Mouse (Mus musculus): Measurements from ENCODE around the gene Dlg1. TPM values are rescaled to one million over a fixed set of nuclear protein-coding genes. Genes with fewer than 3 reads are reported as not detected.

Dlg1 gene
- polyA plus RNA-seq, 1 experiment from 2014 or later, result 33.0 TPM

DNA sequence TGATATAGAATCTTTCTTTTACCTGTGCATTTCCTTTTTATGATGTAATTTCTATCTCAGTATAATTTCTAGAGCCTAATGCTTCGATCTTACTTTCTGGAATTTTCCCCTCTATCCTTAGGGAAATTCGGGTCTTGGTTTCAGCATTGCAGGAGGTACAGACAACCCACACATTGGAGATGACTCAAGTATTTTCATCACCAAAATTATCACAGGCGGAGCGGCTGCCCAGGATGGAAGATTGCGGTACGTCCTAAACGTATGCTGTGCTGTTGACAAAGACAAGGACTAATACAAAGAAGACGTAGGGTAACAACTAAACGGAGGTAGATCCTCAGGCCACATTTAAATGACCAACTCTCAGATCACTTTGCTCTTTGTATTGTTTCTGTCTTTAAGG lies 126.8 kb downstream of the Dlg1 start:
- Histone ChIP-seq H3K9ac (no peak overlapping the region), H3K4me1 (no peaks in the 10 kb centered on the region), H3K9me3 (no peaks in the 10 kb centered on the region), H3K4me2 (no peak overlapping the region), H3K36me3 (peaks cover 26% of the 10 kb centered on the region), H3K4me3 (no peak overlapping the region), H3K27ac (no peak overlapping the region), H3K27me3 (no peaks in the 10 kb centered on the region)
- WGBS, result 93% methylated on average over 9 of the region's 9 CpGs
- ATAC-seq (ENCODE audit: insufficient number of reproducible peaks, insufficient read depth, low FRiP score, low TSS enrichment, low read depth), result no peak

- Histone ChIP-seq H3K27ac (no peak overlapping the region), H3K9ac (no peak overlapping the region), H3K27me3 (no peaks in the 10 kb centered on the region), H3K9me3 (no peaks in the 10 kb centered on the region), H3K4me2 (no peak overlapping the region), H3K36me3 (peaks cover 43% of the 10 kb centered on the region), H3K4me1 (no peaks in the 10 kb centered on the region), H3K4me3 (no peak overlapping the region)
- no peak for ATAC-seq (ENCODE audit: insufficient number of reproducible peaks, insufficient read depth, low FRiP score, low TSS enrichment, low read depth)
- 66% methylated on average over 3 of the region's 3 CpGs for WGBS
Measured at GRCm38 (mm10) chr16:31803644-31804043, 140.4 kb downstream of the Dlg1 start.

DNA sequence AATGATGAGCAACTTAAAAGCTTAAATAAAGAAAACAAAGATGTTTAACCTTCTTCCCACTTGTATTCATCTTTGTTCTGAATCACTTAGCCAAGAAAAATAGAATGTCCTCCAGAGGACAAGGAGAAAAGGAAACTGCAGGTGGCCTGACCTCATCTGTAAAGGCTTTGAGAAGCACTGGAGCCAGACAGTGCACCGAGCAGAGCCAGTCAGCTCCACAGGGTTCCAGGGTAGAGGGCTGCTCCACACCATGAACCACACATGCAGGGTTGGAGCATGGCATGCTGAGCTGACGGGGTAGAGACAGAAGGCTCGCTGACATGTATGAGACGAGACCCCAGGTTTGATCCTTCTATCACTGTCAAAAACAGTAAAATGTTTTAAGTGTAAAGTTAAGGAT lies 162.8 kb downstream of the Dlg1 start:
- Histone ChIP-seq H3K9ac (no peak overlapping the region), H3K4me3 (no peak overlapping the region), H3K36me3 (peaks cover 18% of the 10 kb centered on the region), H3K4me2 (no peak overlapping the region), H3K27ac (no peak overlapping the region), H3K4me1 (no peaks in the 10 kb centered on the region), H3K27me3 (no peaks in the 10 kb centered on the region), H3K9me3 (no peaks in the 10 kb centered on the region)
- 73% methylated on average over 4 of the region's 4 CpGs for WGBS
- ATAC-seq (ENCODE audit: insufficient number of reproducible peaks, insufficient read depth, low FRiP score, low TSS enrichment, low read depth), result no peak

DNA sequence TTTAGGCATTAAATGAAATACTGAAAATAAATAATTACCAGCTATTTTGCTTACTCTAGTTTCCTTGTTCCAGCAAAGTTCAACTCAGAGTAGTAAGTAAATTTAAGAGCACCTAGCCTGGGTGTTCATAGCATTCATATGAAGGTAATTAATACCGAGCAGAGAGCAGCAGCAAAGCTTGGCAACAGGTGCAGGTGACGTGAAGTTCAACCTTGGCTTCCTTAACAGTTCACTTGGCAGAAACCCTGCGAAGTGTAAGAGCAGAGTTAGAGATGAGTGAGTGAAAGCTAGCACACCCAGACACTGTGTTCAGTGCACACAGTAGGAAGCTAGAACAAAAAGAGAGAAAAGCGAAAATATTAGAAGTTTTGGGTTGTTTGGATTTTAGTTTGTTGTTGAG lies 167.5 kb downstream of the Dlg1 start:
- WGBS, result 90% methylated on average over 4 of the region's 4 CpGs
- Histone ChIP-seq H3K4me2 (no peak overlapping the region), H3K4me3 (no peak overlapping the region), H3K27me3 (no peaks in the 10 kb centered on the region), H3K4me1 (peaks cover 2% of the 10 kb centered on the region; the same call in 1 of the 2 replicates), H3K9ac (no peak overlapping the region), H3K36me3 (peaks cover 18% of the 10 kb centered on the region), H3K27ac (no peak overlapping the region), H3K9me3 (no peaks in the 10 kb centered on the region)
- no peak for ATAC-seq (ENCODE audit: insufficient number of reproducible peaks, insufficient read depth, low FRiP score, low TSS enrichment, low read depth)

GRCm38 (mm10) chr16:31832630-31833422 lies 169.6 kb downstream of the Dlg1 start:
- Histone ChIP-seq H3K27me3 (no peaks in the 10 kb centered on the region), H3K4me2 (no peak overlapping the region), H3K4me1 (peaks cover 2% of the 10 kb centered on the region; the same call in 1 of the 2 replicates), H3K4me3 (no peak overlapping the region), H3K9me3 (no peaks in the 10 kb centered on the region), H3K36me3 (peaks cover 23% of the 10 kb centered on the region), H3K27ac (no peak overlapping the region), H3K9ac (no peak overlapping the region)
- no peak for ATAC-seq (ENCODE audit: insufficient number of reproducible peaks, insufficient read depth, low FRiP score, low TSS enrichment, low read depth)
- 91% methylated on average over 10 of the region's 10 CpGs for WGBS

GRCm38 (mm10) chr16:31834011-31834584 lies 170.9 kb downstream of the Dlg1 start:
- WGBS, result 53% methylated on average over 7 of the region's 7 CpGs
- H3K27ac ChIP-seq, result peak overlapping the region; percentile 64; the same call in 1 of the 2 replicates
- ATAC-seq (ENCODE audit: insufficient number of reproducible peaks, insufficient read depth, low FRiP score, low TSS enrichment, low read depth), result no peak
- no peak overlapping the region for H3K9ac ChIP-seq
- peaks cover 2% of the 10 kb centered on the region; the same call in 1 of the 2 replicates for H3K4me1 ChIP-seq
- H3K36me3 ChIP-seq, result peaks cover 29% of the 10 kb centered on the region
- no peak overlapping the region for H3K4me2 ChIP-seq
- no peak overlapping the region for H3K4me3 ChIP-seq
- H3K9me3 ChIP-seq, result no peaks in the 10 kb centered on the region
- H3K27me3 ChIP-seq, result no peaks in the 10 kb centered on the region

DNA sequence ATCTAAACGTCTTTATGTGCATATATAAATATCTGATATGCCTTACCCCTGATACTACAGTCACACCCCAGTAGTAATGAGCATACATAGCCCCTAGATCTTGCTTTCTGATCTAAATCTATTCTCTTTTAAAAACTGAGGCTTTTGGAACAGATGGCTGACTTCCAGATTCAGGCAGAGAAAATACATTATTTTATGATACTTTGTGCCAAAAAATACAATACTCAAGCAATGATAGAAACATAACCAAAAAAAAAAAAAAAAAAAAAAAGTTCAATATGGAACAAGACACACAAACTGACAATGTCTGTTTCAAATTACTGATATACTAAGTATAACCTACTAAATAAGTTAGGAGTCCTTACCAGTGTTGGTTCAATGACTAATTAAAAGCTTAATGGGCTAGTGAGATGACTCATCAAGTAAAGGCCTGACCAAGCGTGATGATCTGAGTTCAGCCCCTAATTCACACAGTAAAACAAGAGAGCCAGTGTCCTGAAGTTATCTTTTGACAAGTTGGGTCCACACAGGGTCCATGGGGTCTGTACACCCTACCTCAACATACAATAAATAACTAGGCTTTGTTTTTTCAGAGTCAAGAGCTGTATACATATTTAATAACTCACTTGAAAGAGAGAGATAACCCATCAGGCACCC lies 171.5 kb downstream of the Dlg1 start:
- Histone ChIP-seq H3K27ac (no peak overlapping the region), H3K4me1 (peaks cover 2% of the 10 kb centered on the region; the same call in 1 of the 2 replicates), H3K36me3 (peaks cover 22% of the 10 kb centered on the region), H3K4me2 (no peak overlapping the region), H3K9me3 (no peaks in the 10 kb centered on the region), H3K9ac (no peak overlapping the region), H3K27me3 (no peaks in the 10 kb centered on the region), H3K4me3 (no peak overlapping the region)
- 68% methylated on average over 2 of the region's 2 CpGs for WGBS
- ATAC-seq (ENCODE audit: insufficient number of reproducible peaks, insufficient read depth, low FRiP score, low TSS enrichment, low read depth), result no peak

DNA sequence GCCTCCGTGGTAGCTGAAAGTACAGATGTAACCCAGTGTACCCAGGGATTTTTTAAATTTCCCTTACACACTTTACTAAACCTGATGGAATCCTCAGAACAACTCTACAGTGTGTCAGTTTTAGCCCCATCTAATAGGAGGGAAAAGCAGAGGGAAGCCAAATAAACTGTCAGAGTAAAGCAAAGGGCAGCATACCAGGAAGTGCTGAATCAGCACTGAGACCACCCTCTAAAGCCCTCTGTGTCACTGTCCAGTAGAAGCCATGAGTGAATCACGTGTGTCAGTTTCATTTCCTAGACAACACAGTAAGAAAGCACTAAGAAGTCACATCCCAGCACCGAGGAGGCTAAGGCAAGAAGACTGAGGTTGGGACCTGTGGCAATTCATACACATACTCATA lies 174.1 kb downstream of the Dlg1 start:
- H3K9me3 ChIP-seq, result no peaks in the 10 kb centered on the region
- no peak overlapping the region for H3K4me3 ChIP-seq
- H3K9ac ChIP-seq, result no peak overlapping the region
- no peaks in the 10 kb centered on the region for H3K27me3 ChIP-seq
- no peak overlapping the region for H3K4me2 ChIP-seq
- peaks cover 28% of the 10 kb centered on the region for H3K36me3 ChIP-seq
- H3K4me1 ChIP-seq, result peaks cover 2% of the 10 kb centered on the region; the same call in 1 of the 2 replicates
- no peak overlapping the region for H3K27ac ChIP-seq
- 90% methylated on average over 3 of the region's 3 CpGs for WGBS
- no peak for ATAC-seq (ENCODE audit: insufficient number of reproducible peaks, insufficient read depth, low FRiP score, low TSS enrichment, low read depth)

GRCm38 (mm10) chr16:31844246-31844645 lies 181.0 kb downstream of the Dlg1 start:
- no peak overlapping the region for H3K4me2 ChIP-seq
- H3K27me3 ChIP-seq, result no peaks in the 10 kb centered on the region
- no peak overlapping the region for H3K4me3 ChIP-seq
- peaks cover 25% of the 10 kb centered on the region for H3K36me3 ChIP-seq
- ATAC-seq (ENCODE audit: insufficient number of reproducible peaks, insufficient read depth, low FRiP score, low TSS enrichment, low read depth), result no peak
- H3K27ac ChIP-seq, result no peak overlapping the region
- H3K9me3 ChIP-seq, result no peaks in the 10 kb centered on the region
- H3K4me1 ChIP-seq, result no peaks in the 10 kb centered on the region
- 87% methylated on average over 3 of the region's 3 CpGs for WGBS
- H3K9ac ChIP-seq, result no peak overlapping the region

DNA sequence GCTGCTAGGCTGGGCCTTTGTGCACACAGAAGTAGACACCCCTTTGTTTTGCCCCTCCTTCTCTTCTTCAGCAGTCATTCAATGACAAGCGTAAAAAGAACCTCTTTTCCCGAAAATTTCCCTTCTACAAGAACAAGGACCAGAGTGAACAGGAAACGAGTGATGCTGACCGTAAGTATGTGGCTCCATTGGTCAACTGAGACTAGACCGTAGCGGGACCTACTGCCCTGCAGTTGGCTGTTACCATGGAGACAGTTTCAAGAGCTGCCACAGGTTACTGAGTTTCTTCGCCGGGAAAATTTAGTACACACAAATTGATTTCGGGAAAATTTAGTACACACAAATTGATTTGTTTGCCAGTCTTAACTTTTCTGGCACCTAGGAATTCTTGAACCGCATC lies 183.5 kb downstream of the Dlg1 start:
- no peaks in the 10 kb centered on the region for H3K4me1 ChIP-seq
- H3K9ac ChIP-seq, result no peak overlapping the region
- H3K4me3 ChIP-seq, result no peak overlapping the region
- no peaks in the 10 kb centered on the region for H3K9me3 ChIP-seq
- WGBS, result 82% methylated on average over 10 of the region's 10 CpGs
- H3K36me3 ChIP-seq, result peaks cover 24% of the 10 kb centered on the region
- ATAC-seq (ENCODE audit: insufficient number of reproducible peaks, insufficient read depth, low FRiP score, low TSS enrichment, low read depth), result no peak
- no peaks in the 10 kb centered on the region for H3K27me3 ChIP-seq
- no peak overlapping the region for H3K4me2 ChIP-seq
- no peak overlapping the region for H3K27ac ChIP-seq

- Histone ChIP-seq H3K27ac (no peak overlapping the region), H3K9ac (no peak overlapping the region), H3K36me3 (peaks cover 74% of the 10 kb centered on the region), H3K4me3 (no peak overlapping the region), H3K9me3 (peaks cover 9% of the 10 kb centered on the region), H3K27me3 (no peaks in the 10 kb centered on the region), H3K4me2 (no peak overlapping the region), H3K4me1 (no peaks in the 10 kb centered on the region)
- 89% methylated on average over 5 of the region's 5 CpGs for WGBS
- no peak for ATAC-seq (ENCODE audit: insufficient number of reproducible peaks, insufficient read depth, low FRiP score, low TSS enrichment, low read depth)
Measured at GRCm38 (mm10) chr16:31863920-31864319, 200.7 kb downstream of the Dlg1 start.

DNA sequence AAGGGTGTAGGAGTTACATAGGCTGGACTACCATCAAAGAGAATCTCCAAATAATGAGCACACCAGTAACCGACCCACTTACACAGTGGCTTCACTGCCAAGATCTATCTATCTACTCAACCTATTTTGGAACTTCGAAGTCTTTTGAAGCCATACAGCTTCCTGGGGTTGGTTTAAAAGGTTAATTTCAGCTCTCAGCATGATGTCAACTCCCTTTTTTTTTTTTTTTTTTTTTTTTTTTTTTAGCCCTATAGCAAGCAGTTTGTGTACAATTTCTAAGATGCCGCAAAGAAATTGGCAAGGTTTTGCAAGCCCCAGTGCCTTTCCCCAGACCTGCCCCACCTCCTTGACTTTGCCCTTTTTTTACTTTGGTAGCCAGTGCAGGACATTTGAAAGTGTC lies 202.0 kb downstream of the Dlg1 start:
- H3K4me1 ChIP-seq, result no peaks in the 10 kb centered on the region
- peaks cover 78% of the 10 kb centered on the region for H3K36me3 ChIP-seq
- no peak for ATAC-seq (ENCODE audit: insufficient number of reproducible peaks, insufficient read depth, low FRiP score, low TSS enrichment, low read depth)
- WGBS, result 87% methylated on average over 3 of the region's 3 CpGs
- no peak overlapping the region for H3K4me3 ChIP-seq
- no peak overlapping the region for H3K9ac ChIP-seq
- no peaks in the 10 kb centered on the region for H3K27me3 ChIP-seq
- H3K9me3 ChIP-seq, result peaks cover 9% of the 10 kb centered on the region
- no peak overlapping the region for H3K27ac ChIP-seq
- H3K4me2 ChIP-seq, result no peak overlapping the region
